Mouse (Mus musculus) liver, embryonic 13.5 days (tissue): ENCODE results near the gene Chrna3. TPM values are rescaled to one million over a fixed set of nuclear protein-coding genes. Genes with fewer than 3 reads are reported as not detected.

ENCODE experiments used
- ATAC-seq: fragments of 200-750 bp; cut with Nextera tagmentation; 2 replicates; pipeline ENCODE4 v1.8.0; 2017; ENCODE audit warnings: low read depth, mild to moderate bottlenecking, moderate number of reproducible peaks, moderate library complexity
- DNase-seq: peaks from one replicate; pipeline ENCODE4 v3.0.0; 2022
- H3K27ac ChIP-seq: fragments of 300-500 bp; sonication (generic); 2 replicates; pipeline ENCODE4 v1.5.1; 2015; ENCODE audit warnings: moderate library complexity, mild to moderate bottlenecking, inconsistent platforms
- H3K27me3 ChIP-seq: fragments of 300-500 bp; sonication (generic); 2 replicates; pipeline ENCODE4 v1.6.1; 2015; ENCODE audit warnings: mild to moderate bottlenecking, inconsistent platforms
- H3K36me3 ChIP-seq: fragments of 300-500 bp; sonication (generic); 2 replicates; pipeline ENCODE4 v1.6.1; 2015; ENCODE audit warnings: mild to moderate bottlenecking, inconsistent platforms
- H3K4me1 ChIP-seq: fragments of 300-500 bp; sonication (generic); replicated peaks from 2 replicates; pipeline ENCODE4 v1.6.1; 2015; ENCODE audit warnings: inconsistent platforms
- H3K4me2 ChIP-seq: fragments of 300-500 bp; sonication (generic); 2 replicates; pipeline ENCODE4 v1.6.1; 2015; ENCODE audit warnings: inconsistent platforms, mild to moderate bottlenecking, moderate library complexity
- H3K4me3 ChIP-seq: fragments of 300-500 bp; sonication (generic); replicated peaks from 2 replicates; pipeline ENCODE4 v1.5.1; 2015; ENCODE audit warnings: mild to moderate bottlenecking, inconsistent platforms
- H3K9ac ChIP-seq: fragments of 300-500 bp; sonication (generic); 2 replicates; pipeline ENCODE4 v1.6.1; 2015; ENCODE audit warnings: mild to moderate bottlenecking, inconsistent platforms
- H3K9me3 ChIP-seq: fragments of 300-500 bp; sonication (generic); replicated peaks from 2 replicates; pipeline ENCODE4 v1.6.1; 2016; ENCODE audit warnings: inconsistent platforms
- WGBS: fragments of 180-500 bp; shearing (Covaris S2); methylation state at CpG from one replicate; pipeline ENCODE4 v1.1.7; 2015; ENCODE audit not compliant: insufficient replicate concordance; 5-methylcytosine and 5-hydroxymethylcytosine counted together
- polyA plus RNA-seq: library from polyadenylated mRNA; unstranded; fragments of >200 nt; fragmentation: Nextera tagmentation; extraction: Ambion mirVana; gene quantifications from 2 replicates; pipeline ENCODE4 v1.2.1, GENCODE M21; 2015

The Chrna3 gene
- polyA plus RNA-seq, 1 experiment from 2014 or later: 0.05 TPM

DNA sequence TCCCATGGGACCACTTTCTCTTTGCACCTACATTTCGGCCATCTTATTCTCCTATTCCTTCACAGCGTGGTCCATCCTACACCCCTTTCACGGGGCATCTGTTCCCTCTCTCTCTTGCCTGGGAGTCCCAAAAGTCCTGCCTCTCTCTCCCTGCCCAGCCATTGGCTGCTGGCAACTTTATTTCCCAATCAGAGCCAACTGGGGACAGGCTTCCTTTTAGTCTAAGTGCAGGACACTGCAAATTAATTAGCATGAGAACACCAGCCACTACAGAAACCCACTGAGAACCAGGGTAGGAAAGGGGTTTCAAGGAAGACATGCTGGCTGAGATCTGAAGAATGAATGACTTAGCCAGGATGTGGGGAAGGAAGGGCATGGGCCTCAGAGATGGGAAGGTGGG lies 32.0 kb downstream of the Chrna3 start:
- H3K4me3 ChIP-seq: no peak overlapping the region
- no peak overlapping the region for H3K9ac ChIP-seq
- no peaks in the 10 kb centered on the region for H3K36me3 ChIP-seq
- WGBS: 44% methylated on average over 3 of the region's 3 CpGs
- peaks cover 7% of the 10 kb centered on the region for H3K4me1 ChIP-seq
- no peak for ATAC-seq
- H3K27ac ChIP-seq: no peak overlapping the region
- H3K4me2 ChIP-seq: no peak overlapping the region
- no peak for DNase-seq
- H3K27me3 ChIP-seq: peaks cover 24% of the 10 kb centered on the region
- H3K9me3 ChIP-seq: no peaks in the 10 kb centered on the region

DNA sequence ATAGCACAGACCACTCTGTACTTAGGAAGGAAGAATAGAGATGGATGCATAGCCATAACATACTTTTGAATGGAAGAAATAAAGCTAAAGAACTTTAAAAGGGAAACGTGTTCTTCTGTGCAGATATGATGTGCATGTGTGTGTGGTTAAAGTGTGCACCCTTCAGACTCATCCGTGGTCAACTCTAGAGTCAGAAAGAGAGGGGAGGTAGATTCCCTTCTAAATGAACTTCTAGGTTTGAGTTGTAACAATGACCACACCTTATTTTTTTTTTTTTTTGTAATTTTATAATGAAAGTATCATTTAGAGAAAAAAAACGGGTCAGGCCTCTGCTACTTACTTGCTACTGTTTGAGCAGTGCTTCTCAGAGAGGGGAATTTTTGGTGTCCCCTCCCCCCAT lies 36.0 kb downstream of the Chrna3 start:
- DNase-seq (no peak), ATAC-seq (no peak)
- WGBS: 48% methylated on average over 3 of the region's 3 CpGs
- H3K9me3 ChIP-seq: no peaks in the 10 kb centered on the region
- no peak overlapping the region for H3K27ac ChIP-seq
- peaks cover 29% of the 10 kb centered on the region for H3K27me3 ChIP-seq
- peaks cover 1% of the 10 kb centered on the region; the same call in 1 of the 2 replicates for H3K4me1 ChIP-seq
- no peak overlapping the region for H3K4me3 ChIP-seq
- H3K36me3 ChIP-seq: no peaks in the 10 kb centered on the region
- no peak overlapping the region for H3K4me2 ChIP-seq
- H3K9ac ChIP-seq: no peak overlapping the region

DNA sequence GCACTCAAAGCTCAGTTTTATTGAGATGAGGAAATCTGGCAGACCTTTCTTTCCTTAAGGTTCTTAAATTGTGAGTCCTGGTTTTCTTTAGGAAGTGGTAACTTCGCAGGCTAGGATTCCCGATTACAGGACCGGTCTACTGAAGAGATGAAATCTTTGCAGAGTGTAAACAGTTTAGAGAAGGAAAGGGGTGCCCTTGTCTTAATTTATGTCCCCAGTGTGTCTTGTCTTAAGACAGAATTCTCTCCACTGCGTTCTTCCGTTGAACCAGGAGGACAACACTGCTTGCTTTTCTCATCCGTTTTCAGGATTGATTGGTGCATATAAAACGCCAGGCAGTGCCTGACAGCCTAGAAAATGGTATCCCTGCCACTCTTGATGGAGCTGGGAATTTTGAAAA lies 44.0 kb downstream of the Chrna3 start:
- Histone ChIP-seq H3K27me3 (peaks cover 58% of the 10 kb centered on the region), H3K4me3 (0 out of 2 replicates have a peak overlapping the region, but pooled peaks have one; percentile 62), H3K9me3 (no peaks in the 10 kb centered on the region), H3K4me1 (peaks cover 16% of the 10 kb centered on the region), H3K36me3 (no peaks in the 10 kb centered on the region), H3K9ac (no peak overlapping the region), H3K4me2 (peak overlapping the region; percentile 81; the same call in 1 of the 2 replicates), H3K27ac (no peak overlapping the region)
- DNase-seq (no peak), ATAC-seq (no peak)
- WGBS: 16% methylated on average over 7 of the region's 7 CpGs

DNA sequence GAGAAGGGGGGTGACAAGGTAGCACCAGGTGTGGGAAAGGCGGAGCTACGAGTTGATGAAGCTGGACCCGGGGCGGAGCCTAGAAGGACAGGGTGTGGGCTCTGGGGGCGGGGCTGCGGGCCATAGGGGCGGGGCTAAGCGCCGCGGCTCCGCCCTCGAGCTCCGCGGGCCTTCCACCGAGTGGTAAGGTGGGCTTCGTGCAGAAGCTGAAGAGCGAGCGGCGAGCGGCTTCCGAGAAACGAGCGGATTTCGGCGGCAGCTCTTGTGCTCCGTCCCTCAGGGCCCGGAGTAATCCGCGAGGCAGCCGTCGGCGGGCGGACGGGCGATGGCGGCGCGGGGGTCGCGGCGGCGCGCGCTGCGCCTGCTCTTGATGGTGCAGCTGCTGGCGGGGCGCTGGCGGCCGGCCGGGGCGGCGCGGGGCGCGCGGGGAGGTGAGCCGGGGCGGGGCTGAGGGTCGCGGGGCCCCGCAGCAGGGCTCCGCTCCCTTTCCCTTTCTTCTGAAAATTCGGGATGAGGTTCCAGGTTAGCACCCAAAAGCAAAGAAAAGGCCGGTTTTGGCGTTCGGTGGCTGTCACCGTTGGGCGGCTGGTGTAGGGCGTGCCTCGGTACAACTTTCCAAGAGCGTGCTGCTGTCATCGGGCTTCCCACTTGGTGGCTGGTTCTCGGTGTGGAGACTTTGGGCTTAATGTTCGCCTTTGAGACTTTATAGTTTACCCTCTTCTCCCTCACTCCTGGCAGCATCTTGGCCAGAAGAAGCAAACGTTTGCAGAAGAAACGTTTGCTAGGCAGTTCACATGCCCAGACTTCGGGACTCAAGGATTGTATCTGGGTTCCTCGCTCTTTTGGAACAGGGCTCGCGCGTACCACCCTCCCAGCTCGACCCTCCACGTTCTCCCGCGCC lies 44.8 kb downstream of the Chrna3 start:
- 0 out of 2 replicates have a peak, but pooled peaks have one; percentile 57 for ATAC-seq
- 0 out of 2 replicates have a peak overlapping the region, but pooled peaks have one; percentile 9 for H3K9ac ChIP-seq

DNA sequence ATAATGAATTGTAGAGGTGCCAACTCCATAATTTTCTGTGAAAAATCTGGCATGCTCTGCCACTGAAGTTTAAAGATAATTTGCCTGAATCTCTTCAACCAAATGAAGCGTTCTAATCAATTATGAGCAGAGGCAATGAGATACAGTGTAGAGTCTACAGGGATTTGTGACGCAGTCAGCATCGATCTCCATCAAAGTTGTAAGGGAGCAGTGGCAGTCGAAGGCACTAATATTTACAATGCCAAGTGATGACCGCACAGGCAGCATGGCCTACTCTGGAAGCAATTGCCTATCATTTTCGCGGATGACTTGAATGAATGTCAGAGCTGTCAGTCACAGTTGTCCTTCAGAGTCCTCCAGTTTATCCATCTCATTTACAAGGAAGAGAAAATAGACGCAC lies 45.7 kb downstream of the Chrna3 start, which contains the start of gene Chrna5:
Gene Chrna5 (plus strand): TSS at position 207 of the 400 bp plus-strand sequence.
- Histone ChIP-seq H3K27me3 (peaks cover 59% of the 10 kb centered on the region), H3K36me3 (no peaks in the 10 kb centered on the region), H3K4me2 (peak within 1 kb of the TSS; percentile 81), H3K4me1 (peaks cover 16% of the 10 kb centered on the region), H3K27ac (no peak within 1 kb of the TSS), H3K4me3 (peak within 1 kb of the TSS; percentile 62), H3K9ac (0 out of 2 replicates have a peak within 1 kb of the TSS, but pooled peaks have one; percentile 9), H3K9me3 (no peaks in the 10 kb centered on the region)
- DNase-seq (no peak), ATAC-seq (no peak)
- WGBS: 54% methylated on average over 8 of the region's 8 CpGs

More for the DNA sequence above, 44.8 kb downstream of the Chrna3 start:
- Histone ChIP-seq H3K4me3 (peak overlapping the region; percentile 62), H3K4me2 (peak overlapping the region; percentile 81), H3K36me3 (no peaks in the 10 kb centered on the region), H3K27ac (no peak overlapping the region), H3K27me3 (peaks cover 60% of the 10 kb centered on the region), H3K9me3 (no peaks in the 10 kb centered on the region), H3K4me1 (peaks cover 16% of the 10 kb centered on the region)
- peak; percentile 29 for DNase-seq
- WGBS: 2% methylated on average over 84 of the region's 85 CpGs

DNA sequence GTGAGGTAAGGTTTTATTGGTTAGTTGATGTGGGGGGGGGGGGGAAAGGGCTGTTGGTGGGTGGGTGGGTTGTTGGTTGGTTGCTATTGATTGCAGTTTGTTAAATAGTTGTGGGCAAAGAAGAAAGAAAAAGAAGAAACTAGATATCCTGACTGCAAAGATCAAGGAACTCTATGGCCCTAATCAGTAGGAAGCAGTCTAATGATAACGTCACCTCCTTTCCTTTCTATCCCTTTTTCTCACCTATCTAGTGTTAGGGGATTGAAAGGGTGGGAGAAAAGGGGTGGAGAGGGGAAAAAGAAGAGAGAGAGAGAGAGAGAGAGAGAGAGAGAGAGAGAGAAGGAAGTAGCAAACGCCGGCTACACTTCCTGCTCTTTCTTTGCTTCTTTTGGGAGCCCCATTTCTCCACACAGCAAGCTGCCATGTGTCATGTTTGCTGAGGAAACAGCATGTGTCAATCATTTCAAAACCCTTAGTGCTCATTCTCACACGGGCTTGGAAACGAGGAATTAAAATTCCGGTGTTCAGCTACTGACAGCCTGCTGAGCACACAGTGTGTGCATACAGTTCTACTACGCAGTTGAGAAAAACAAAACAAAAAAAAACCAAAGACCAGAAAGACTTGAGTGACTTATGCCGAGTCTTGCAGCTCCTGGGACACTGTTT lies 56.3 kb downstream of the Chrna3 start:
- 25% methylated on average over 8 of the region's 8 CpGs for WGBS
- Histone ChIP-seq H3K36me3 (no peaks in the 10 kb centered on the region), H3K27me3 (0 out of 2 replicates have a peak, but pooled peaks cover 4% of the 10 kb centered on the region), H3K27ac (no peak overlapping the region), H3K9me3 (no peaks in the 10 kb centered on the region), H3K4me2 (no peak overlapping the region), H3K4me3 (no peak overlapping the region), H3K4me1 (no peaks in the 10 kb centered on the region), H3K9ac (no peak overlapping the region)
- DNase-seq: no peak
- no peak for ATAC-seq

DNA sequence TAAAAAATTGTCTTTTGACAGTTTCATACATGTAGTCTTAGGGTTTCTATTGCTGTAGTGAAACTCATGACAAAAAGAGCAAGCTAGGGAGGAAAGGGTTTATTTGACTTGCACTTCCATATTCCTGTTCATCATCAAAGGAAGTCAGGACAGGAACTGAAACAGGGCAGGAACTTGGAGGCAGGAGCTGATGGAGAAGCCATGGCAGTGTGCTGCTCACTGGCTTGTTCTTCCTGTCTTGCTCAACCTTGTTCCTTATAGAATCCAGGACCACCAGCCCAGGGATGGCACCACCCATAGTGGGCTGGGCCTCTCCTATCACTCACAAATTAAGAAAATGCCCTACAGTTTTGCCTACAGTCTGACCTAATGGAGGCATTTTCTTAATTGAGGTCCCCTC lies 62.7 kb downstream of the Chrna3 start:
- H3K36me3 ChIP-seq: peaks cover 12% of the 10 kb centered on the region
- H3K27me3 ChIP-seq: no peaks in the 10 kb centered on the region
- H3K4me3 ChIP-seq: no peak overlapping the region
- H3K4me1 ChIP-seq: no peaks in the 10 kb centered on the region
- H3K9me3 ChIP-seq: no peaks in the 10 kb centered on the region
- H3K9ac ChIP-seq: no peak overlapping the region
- no peak overlapping the region for H3K4me2 ChIP-seq
- no peak overlapping the region for H3K27ac ChIP-seq
- ATAC-seq: no peak
- no peak for DNase-seq

DNA sequence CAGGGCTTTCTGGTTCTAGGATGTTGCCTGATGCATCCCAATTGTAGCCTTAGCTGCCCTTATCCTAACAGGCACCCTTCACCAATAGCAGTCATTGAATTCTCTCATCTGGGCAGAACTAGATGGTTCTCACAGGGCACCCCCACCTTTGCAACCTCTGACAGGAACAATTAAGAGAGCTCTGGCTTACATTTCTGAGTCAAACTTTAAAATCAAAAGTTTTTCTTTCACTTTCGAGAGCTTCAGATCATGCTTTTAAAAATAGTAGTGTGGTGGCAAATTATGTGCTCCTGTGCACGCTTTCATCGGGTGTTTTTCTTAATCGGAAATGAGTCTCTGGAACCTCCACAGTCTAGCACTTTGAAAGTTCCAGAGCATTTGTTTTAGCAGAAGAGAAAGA lies 65.3 kb downstream of the Chrna3 start:
- H3K9ac ChIP-seq: no peak overlapping the region
- H3K27me3 ChIP-seq: no peaks in the 10 kb centered on the region
- H3K9me3 ChIP-seq: no peaks in the 10 kb centered on the region
- 0 out of 2 replicates have a peak, but pooled peaks cover 2% of the 10 kb centered on the region for H3K4me1 ChIP-seq
- no peak overlapping the region for H3K4me2 ChIP-seq
- no peak for DNase-seq
- no peak overlapping the region for H3K27ac ChIP-seq
- H3K36me3 ChIP-seq: peaks cover 38% of the 10 kb centered on the region
- 79% methylated on average over 4 of the region's 4 CpGs for WGBS
- H3K4me3 ChIP-seq: no peak overlapping the region
- ATAC-seq: no peak

Other genes with a start within 250 kb of the Chrna3 start
- gene Ireb2, start 162.8 kb downstream of the Chrna3 start, polyA plus RNA-seq: 8.9 and 13.4 TPM in 2 replicates
- gene Hykk, start 109.3 kb downstream of the Chrna3 start, polyA plus RNA-seq: 1.5 and 2.0 TPM in 2 replicates
- 203 and 226 TPM in 2 replicates for gene Psma4, start 75.8 kb downstream of the Chrna3 start, polyA plus RNA-seq
- gene AY074887, start 75.6 kb downstream of the Chrna3 start, polyA plus RNA-seq: 0.44 and 0.64 TPM in 2 replicates
- gene Chrna5, start 45.7 kb downstream of the Chrna3 start, polyA plus RNA-seq: 0.03 TPM in 1 of 2 replicates, not detected in the other
- gene Chrnb4, start 22.2 kb upstream of the Chrna3 start, polyA plus RNA-seq: 0.03 TPM in 1 of 2 replicates, not detected in the other
- 15.6 and 18.2 TPM in 2 replicates for gene Ube2q2, start 122.3 kb upstream of the Chrna3 start, polyA plus RNA-seq
- 24.6 and 29.0 TPM in 2 replicates for gene Fbxo22, start 182.4 kb upstream of the Chrna3 start, polyA plus RNA-seq